Mouse (Mus musculus) monocyte, adult 2 months (primary cell): Measurements from ENCODE around the gene Plekhh2.

Experiments used
- DNase-seq, 2 experiments: peaks; one replicate each; pipeline ENCODE4 v3.0.0; 2022; ENCODE audit warnings: low spot score in 2 of 2, low read depth in 1 of 2

Gene Plekhh2

DNA sequence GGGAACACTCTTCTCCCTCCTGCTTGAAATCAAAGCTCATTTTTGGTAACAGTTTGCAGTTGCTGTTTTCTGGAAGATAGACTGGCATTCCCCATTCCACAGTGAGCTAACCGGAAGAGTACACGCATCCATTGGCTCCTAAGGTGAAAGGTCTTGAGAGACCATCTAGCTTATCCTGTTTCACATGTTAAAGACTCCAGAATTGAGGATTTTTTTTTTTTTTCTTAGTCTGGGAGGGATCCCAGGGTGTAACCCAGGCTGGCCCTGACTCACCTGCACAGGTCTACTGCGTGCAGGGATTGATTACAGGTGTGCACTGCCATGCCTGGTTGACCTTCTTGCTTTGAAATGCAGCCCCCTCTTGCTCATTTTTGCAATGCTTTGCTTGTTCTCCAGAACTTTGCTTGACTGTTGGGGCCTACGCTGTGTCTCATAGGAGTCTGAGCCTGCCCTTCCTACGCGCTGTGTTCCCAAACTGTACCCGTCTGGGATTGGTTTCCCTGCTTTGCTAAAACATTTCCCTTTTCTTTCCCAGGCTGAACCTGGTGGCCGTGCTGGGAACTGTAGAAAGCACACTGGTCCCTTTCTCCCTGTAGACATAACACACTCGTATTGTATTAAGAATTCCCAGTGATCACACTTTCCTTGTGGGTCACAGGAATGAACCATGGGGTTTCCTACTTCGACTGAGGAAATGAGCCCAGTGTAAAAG lies 92.2 kb downstream of the Plekhh2 start:
- DNase-seq, result no peak

DNA sequence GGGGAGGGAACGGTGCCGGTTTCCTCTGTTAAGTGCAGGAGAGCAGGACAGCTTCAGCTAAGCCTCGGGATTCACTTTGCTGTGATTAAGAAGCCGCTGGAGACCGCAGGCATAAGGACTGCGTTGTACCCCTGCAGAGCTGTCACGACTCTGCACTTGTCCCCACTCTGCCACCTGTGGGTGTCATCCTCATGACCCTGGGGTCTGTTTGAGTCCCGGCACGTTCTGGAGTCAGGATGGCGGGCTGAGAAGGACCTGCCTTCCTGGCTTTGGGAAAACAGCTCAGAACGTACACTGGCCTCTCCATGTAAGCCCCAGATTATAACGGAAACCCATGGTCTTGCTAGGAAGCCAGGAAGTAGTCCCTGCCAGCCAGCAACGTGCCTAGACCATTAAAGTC lies 95.3 kb downstream of the Plekhh2 start:
- no peak for DNase-seq

DNA sequence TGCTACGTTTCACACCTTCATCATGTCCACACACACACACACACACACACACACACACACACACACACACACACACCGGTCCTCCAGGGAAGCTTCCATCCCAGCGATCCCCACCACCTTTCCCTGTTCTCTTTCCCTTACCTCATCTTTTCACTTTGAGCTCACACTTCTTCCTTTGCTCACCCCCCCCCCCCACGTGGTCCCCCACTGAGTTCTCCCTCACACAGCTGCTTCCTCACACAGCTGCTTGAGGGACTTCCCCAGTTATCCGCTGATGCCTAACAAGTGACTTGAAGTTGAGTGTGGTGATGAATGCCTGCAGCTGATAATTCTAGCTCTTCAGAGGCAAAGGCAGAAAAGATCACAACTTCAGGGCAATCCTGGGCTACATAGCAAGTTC lies 95.9 kb downstream of the Plekhh2 start:
- DNase-seq, result no peak

DNA sequence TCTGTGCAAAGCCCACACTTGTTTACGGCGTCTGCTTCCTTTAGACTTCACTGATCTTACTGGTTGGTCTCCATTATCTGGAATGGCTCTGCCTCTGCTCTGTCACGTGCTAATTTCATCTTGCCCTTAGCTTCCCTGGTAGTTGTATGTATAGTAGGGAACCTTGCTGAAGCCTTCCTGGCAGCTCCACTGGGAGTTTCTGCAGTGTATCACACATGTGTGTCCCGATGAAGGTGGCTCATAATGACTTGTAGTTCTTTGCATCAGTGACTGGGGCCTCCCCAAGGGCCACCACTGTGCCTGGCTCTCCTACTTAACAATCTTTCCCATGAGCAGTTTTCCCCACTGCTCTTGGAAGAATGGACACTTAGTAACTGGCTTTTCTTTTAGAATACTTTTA lies 96.9 kb downstream of the Plekhh2 start:
- DNase-seq, result no peak

DNA sequence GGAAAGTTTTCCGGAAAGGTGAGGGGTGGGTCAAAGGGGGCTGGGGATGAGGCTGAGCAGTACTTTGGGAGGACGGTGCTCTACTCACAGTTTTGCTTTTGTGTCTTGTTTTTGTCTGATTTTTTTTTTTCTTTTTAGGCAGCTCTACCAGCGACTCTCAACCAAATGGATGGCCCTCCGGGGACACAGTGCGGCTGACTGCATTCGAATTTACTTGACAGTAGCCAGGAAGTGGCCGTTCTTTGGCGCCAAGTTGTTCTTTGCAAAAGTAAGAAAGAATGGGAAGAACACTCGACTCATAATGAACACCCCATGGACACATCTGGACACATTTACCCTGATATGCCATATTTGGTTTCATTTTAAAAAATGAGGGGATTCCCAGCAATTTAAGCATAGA lies 99.8 kb downstream of the Plekhh2 start:
- no peak for DNase-seq

DNA sequence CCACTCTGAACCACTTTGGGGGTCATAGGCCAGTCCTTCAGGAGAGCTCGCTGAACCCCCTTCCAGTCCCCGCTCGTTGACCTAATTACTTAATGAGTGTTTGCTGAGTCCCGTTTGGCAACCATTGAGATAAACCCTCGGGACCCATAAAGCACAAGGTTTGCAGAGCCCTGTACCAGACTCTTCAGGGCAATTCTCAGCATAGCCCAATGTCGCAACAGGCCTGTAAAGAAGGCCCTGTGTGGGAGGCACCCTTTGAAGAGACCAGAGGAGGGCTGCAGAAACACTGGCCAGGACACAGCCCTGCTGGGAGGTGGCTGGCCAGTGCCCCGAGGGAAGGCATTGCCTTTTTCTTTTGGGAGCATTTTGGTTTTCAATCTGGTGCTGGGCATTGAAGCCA lies 100.3 kb downstream of the Plekhh2 start:
- DNase-seq, result no peak

DNA sequence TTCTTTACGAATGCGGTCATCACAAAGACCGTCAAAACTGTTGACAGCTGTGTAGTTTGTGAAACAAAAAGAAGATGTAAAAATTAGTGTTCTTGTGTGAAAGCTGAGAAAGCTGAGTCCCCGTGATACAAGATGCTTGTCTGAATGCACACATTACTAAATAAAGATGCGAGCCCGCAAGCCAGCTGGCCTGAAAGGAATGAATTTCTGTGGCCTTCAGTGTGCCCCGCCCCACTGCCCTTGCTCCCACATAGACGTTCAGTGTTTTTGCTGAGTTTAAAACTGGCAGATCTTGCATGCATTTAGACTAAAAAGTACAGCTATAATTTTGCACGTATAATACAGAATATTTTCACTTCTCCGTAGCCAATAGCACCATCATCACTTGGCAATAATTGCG lies 104.1 kb downstream of the Plekhh2 start:
- DNase-seq, result no peak

DNA sequence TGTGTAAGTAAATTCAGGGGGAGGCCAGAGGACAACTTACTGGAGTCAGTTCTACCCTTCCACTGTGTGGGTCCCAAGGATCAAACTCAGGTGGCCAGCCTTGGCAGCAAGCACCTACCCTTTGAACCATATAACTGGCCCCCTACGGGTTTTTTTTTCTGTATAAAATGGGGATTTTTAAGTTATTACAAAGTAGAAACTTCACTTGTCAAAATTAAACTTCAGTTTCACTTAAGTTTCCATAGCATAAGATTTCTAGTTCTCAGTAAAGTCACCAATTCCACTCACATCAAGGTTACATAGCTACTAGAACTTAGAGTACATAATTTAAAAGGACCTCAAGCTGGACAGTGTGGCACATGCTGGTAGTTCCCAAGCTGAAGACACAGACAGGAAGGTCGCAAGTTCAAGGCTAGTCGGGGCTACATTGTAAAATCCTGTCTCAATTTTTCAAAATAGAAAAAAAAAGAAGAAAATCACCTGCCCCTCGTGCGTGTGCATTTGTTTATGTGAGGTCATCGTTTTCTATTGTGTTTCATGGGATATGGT lies 104.9 kb downstream of the Plekhh2 start:
- no peak for DNase-seq

DNA sequence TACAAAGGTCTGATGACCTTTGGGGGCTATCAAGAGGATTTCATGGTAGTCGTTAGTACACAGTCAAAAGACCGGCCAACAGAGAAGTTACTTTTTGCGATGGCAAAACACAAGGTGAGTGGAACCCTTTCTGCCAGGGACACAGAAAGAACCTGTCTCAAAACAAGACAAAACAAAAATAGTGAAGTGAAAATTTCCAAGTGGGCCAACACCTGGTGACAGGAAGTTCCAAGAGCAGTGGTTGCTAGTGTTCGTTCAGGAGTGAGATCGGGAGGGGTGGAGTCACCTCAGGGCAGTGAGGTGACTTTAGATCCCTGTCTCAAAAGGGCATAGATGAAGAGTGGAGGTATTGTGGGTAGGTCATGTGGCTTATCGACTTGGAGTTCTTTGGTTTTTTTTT lies 106.3 kb downstream of the Plekhh2 start:
- no peak for DNase-seq

DNA sequence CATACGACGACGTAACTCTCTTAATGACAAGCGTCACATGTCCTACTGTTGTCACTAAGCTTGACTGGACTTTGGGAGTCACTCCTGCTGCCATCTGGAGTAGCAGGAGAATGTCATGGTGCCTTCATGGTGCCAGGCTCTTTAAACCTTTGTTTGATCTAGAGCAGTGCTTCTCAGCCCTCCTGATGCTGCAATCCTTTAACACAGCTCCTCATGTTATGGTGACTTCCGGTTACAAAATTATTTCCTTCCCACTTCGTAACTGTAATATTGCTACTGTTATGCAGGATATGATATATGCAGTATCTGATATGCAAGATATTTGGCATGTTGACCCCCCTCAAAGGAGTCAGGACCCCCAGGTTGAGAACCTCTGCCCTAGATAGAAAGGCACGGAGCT lies 107.4 kb downstream of the Plekhh2 start:
- DNase-seq, result no peak

DNA sequence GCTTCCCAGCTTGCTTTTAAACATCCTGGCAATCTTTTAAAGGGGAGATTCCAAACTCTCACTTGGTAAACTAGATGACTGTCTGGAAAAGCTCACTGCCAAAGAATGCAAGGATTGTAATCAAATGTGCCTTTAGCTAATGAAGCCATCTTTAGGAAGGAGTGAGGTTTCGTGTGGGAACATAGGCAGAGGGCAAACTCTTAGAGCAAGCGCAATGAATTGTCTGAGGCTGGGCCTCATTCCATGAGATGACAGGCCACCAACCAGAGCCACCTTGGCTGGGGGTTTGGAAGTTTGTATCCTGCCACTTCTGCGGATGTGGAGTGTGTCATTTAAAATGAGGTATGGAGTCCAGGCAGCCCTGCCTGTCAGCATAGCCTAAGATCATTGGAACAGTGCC lies 108.4 kb downstream of the Plekhh2 start:
- no peak for DNase-seq

DNA sequence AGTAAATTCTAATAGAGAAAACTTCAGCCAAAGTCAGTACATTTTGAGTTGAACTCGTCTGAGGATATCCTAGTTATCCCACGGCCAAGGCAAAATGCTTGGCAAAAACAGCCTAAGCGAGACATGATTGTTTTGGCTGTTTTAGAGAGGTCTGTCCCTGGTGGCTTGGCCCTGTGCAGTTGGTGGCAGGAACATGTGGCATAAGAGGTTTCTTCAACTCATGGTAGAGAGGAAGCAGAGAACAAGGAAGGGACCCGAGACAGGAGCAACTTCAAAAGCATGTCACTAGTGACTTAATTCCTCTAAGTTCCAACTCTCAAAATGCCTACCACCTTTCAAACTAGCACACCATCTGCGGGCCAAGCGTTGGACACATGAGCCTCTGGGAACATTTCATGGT lies 108.9 kb downstream of the Plekhh2 start:
- DNase-seq, result no peak

DNA sequence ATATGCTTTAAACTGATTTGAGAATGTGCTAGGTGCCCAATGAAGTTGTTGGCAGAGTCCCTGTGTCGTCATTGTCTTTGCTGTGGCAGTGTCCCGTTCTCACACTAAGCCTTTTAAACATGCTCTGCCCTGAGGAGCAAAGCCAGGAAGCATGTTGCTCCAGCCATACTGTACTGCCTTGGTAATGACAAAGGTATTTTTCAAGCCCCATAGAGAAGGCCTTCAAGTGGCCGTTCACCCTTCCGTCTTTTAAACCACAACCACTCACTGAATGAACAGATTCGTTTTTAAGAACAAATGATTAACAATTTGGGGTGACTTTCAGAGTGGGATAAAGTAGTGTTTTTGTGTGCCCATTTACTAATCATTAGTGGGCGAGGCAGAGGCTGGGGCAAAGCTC lies 109.5 kb downstream of the Plekhh2 start:
- DNase-seq, result no peak

DNA sequence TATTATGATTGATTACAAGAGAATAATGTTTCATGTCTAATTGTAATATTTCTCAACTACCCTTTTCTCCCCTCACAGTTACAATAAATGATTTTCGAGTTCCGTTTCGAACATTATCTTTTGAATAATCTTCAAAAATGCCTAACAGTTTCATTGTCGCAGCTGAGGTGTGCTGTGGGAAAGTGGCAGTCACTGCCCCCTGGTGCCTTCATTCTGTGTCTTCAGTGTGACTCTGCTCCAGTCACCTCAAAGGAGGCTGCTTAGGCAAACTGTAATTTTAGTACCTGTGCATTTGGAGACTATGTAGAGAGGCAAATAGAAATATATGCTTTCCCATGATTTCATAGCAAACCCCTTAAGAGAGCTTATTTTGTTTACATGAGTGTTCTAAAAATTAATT lies 110.3 kb downstream of the Plekhh2 start:
- no peak for DNase-seq

DNA sequence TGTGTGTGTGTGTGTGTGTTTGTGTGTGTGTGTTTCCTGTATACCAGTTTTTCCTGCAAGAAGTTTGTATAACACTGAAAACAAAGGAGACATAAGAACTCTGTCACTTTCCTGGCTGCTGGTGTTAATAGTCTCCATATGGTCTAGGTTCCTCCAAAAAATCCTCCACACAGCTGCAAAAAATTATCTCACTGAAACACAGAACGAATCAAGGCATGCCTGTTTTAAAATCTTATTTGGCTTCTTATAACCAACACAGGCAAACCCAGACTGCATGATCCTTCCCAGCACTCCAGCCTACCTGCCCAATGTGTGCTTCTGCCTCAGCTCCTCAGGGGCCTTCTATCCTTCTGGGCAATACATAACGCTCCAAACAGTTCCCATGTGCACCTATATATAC lies 111.2 kb downstream of the Plekhh2 start:
- no peak for DNase-seq

DNA sequence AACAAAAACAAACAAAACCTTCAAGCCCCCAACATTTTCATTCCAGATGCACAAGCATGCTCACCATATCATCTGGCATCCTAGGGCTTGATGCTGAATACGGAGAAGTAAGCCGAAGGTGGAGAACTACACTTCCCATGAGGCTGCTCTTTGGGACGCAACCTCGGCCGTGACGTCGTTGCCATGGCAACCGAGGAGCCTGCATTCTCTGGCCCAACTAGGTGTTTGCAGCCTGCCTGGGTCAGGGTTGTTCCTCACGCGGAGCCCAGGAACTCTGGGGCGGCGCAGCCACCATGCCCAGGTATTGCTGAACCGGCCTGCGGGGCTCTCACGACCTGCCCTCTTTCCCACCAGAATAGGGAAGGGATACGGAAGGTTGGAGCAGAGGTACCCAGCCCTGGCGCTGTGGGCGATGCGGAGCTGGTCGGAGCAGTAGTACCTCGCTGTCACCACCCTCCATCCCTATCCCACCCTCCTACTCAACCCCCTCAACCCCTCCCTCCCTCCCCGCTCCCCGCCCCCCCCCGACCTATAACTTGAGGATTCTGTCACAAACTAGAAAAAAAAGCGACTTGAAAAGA lies 114.7 kb downstream of the Plekhh2 start, which contains the start of gene Dync2li1:
Gene Dync2li1, plus strand, starts transcription at position 221 of the 581 bp plus-strand sequence.
- DNase-seq, result peak; percentile 40 to 63

DNA sequence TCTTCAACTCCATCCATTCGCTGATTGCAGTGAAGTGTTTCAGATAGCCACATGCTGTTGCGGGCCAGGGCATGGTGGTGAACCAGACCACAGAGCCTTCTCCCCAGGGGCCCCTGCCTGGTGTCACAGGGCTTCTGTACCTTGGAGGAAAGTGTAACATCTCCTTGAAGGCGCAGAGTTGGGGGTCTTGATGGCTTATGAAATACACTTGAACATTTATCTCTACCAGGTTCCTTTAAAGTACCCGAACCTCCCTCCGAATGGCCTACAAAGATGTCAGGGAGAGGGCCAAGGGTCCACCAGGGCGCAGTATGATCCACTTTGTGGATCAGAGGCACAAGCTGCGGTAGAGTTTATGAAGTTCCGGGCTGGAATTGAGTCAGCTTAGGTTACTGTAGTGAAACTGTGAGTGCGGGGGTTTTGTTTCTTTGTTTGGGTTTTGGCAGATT lies 115.2 kb downstream of the Plekhh2 start:
- DNase-seq, result no peak

DNA sequence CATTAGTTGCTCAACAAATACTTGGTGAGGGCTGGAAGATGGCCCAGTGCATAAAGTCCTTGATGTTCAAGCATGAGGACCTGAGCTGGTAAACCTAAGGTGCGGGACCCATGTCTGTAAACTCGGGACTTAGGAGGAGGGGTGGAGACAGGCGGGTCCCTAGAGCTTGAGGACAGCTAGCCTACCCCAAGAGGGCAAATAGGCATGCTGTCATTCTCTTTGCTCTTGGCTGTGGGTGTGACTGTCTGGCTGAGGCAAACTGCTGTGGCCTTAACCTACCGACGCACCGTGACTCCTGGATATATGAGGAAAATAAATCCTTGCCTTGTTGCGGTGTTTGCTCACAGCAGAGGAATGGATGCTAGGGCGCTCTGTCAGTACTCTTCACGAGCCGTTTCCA lies 116.0 kb downstream of the Plekhh2 start:
- DNase-seq, result no peak

DNA sequence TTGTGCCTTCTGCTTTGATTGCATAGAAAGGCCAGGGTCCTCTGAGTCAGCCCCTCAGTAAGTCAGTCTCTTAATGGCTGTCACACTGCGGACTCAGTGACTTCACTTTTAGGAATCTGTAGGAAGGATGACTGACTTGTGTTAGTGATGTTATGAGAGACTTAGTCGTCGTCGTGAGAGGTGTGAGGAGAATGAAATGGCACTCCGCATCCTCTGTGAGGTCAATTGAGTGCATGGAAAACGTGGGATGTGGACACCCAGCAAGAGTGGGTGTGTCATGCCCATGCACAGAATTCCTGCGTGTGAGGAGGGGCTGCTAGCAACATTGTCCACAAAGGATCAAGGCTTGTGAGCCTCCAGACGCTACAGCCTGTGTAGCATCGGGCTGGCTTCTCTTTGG lies 116.9 kb downstream of the Plekhh2 start:
- no peak for DNase-seq

DNA sequence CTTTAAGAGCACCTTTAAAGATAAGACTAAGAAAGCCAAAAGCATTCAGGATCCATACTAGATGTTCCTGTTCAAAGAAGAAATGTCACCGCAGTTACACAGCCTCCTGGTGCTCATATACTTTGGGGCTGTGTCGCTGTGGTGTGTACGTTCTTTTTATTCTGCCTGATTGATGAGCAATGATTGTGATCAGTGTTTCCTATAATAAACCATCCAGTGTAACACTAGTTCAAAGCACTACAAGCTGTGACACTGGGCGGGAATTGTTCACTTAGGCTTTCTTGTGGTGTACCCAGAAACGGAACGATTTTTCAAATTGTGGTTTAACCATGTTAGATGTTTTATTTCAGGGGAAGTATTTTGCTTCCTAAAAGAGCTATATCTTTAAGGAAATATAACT lies 120.1 kb downstream of the Plekhh2 start:
- no peak for DNase-seq

DNA sequence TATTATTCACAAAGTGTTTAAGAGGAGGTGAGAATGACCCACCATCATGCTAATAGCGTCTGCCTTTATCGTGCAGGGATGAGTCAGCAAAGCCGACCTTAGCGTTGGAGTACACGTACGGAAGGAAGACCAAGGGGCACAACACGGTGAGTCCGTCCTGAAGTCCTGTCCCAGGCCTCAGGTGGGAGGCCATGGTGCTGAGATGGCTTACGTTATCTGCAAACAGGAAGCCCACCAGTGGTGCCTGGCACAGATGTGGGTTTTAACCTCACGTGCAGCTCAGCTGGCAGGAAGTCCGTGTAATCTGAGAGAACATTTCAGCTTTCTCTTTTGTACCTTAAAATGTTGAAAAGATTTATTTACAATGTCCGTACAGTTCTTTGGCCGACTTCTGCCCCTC lies 121.7 kb downstream of the Plekhh2 start:
- no peak for DNase-seq

DNA sequence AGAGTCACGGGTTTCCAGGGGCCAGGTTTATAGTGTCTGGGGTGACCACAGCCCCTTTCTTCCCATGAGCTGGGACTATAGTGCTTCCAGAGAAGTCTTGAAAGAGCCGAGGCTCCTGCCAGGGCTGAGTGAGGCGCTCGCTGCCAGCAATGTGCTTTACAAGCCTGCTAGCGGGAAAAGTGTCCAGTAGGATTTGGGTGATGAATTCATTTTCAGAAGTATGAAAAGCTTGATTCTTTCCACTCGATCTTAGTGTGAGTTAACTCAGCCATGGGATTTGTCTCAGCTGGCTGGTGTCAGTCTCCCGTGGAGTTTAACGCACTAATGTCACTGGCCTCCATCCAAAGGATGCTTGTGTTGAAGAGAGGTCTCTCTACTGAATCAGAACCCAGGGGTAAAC lies 124.6 kb downstream of the Plekhh2 start:
- no peak for DNase-seq

DNA sequence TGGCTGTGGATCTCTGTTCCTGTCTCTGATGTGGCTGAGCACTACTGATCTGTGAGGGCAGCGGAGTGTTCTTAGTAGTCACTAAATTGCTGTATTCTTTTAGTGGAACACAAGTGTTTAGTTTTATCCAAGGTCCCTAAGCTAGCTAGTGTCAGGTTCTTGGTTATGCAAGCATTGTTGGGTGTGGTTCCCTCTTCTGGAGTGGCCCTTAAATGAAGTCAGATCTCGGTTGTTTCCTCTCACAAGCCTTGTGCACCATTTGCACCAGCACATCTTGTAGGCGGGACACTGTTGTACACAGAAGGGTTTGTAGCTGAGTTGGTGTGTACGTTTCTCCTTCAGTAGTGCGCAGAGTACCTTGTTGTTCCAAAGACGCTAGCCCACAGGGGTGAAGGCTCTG lies 126.3 kb downstream of the Plekhh2 start:
- DNase-seq, result no peak
